Mouse (Mus musculus) embryonic facial prominence, embryonic 12.5 days (tissue): ENCODE data around the gene Gcnt7. TPM values are rescaled to one million over a fixed set of nuclear protein-coding genes. Genes with fewer than 3 reads are reported as not detected.

Experiments used
- ATAC-seq: fragments of 200-750 bp; cut with Nextera tagmentation; 2 replicates; pipeline ENCODE4 v1.8.0; 2017; ENCODE audit not compliant: insufficient number of reproducible peaks, insufficient read depth, low FRiP score, low TSS enrichment
- H3K27ac ChIP-seq: fragments of 300-500 bp; sonication (generic); 2 replicates; pipeline ENCODE4 v1.5.1; 2016; ENCODE audit warnings: mild to moderate bottlenecking
- H3K27me3 ChIP-seq: fragments of 300-500 bp; sonication (generic); 2 replicates; pipeline ENCODE4 v1.6.1; 2016; ENCODE audit warnings: mild to moderate bottlenecking, moderate library complexity
- H3K36me3 ChIP-seq: fragments of 300-500 bp; sonication (generic); 2 replicates; pipeline ENCODE4 v1.6.1; 2016; ENCODE audit warnings: mild to moderate bottlenecking
- H3K4me1 ChIP-seq: fragments of 300-500 bp; sonication (generic); 2 replicates; pipeline ENCODE4 v1.6.1; 2016
- H3K4me2 ChIP-seq: fragments of 300-500 bp; sonication (generic); replicated peaks from 2 replicates; pipeline ENCODE4 v1.6.1; 2016; ENCODE audit warnings: mild to moderate bottlenecking, moderate library complexity
- H3K4me3 ChIP-seq: fragments of 300-500 bp; sonication (generic); 2 replicates; pipeline ENCODE4 v1.5.1; 2016; ENCODE audit warnings: mild to moderate bottlenecking
- H3K9ac ChIP-seq: fragments of 300-500 bp; sonication (generic); 2 replicates; pipeline ENCODE4 v1.6.1; 2016; ENCODE audit warnings: mild to moderate bottlenecking, moderate library complexity
- H3K9me3 ChIP-seq: fragments of 300-500 bp; sonication (generic); 2 replicates; pipeline ENCODE4 v1.6.1; 2016; ENCODE audit warnings: mild to moderate bottlenecking, moderate library complexity
- whole genome bisulfite sequencing: fragments of 180-500 bp; shearing (Covaris S2); methylation state at CpG from one replicate; pipeline ENCODE4 v1.1.7; 2016; 5-methylcytosine and 5-hydroxymethylcytosine counted together
- polyA plus RNA-seq: library from polyadenylated mRNA; unstranded; fragments of >200 nt; fragmentation: Nextera tagmentation; extraction: Ambion mirVana; gene quantifications from 2 replicates; pipeline ENCODE4 v1.2.1, GENCODE M21; 2016

Gene Gcnt7
- polyA plus RNA-seq, result 2.2 and 2.6 TPM in 2 replicates

GRCm38 (mm10) chr2:172458496-172458895 is at the start of gene Gcnt7:
Gcnt7 (minus strand) TSS chr2:172458596.
- H3K4me1 ChIP-seq, result no peaks in the 10 kb centered on the region
- H3K9ac ChIP-seq, result no peak within 1 kb of the TSS
- no peak for ATAC-seq
- 85% methylated on average over 11 of the region's 11 CpGs for WGBS
- H3K4me2 ChIP-seq, result no peak within 1 kb of the TSS
- H3K9me3 ChIP-seq, result no peaks in the 10 kb centered on the region
- no peaks in the 10 kb centered on the region for H3K27me3 ChIP-seq
- H3K36me3 ChIP-seq, result peaks cover 33% of the 10 kb centered on the region
- H3K27ac ChIP-seq, result no peak within 1 kb of the TSS
- no peak within 1 kb of the TSS for H3K4me3 ChIP-seq

DNA sequence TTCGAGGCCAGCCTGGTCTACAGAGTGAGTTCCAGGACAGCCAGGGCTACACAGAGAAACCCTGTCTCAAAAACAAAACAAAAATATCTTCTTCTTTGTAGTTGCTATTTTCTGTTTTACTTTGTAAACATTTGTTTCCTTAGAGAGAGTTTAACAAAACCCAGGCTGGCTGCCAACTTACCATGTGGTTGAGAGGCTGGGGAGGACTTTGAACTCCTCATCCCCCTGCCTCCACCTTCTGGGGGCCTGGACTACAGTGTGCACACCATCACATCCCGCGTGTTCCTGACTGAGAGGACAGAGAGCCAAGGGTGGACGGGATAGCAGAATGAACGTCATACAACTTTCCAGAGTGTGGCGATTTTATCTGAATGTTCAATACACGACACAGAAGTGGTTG is 47.7 kb upstream of the Gcnt7 start:
- 89% methylated on average over 7 of the region's 7 CpGs for WGBS
- H3K4me3 ChIP-seq, result no peak overlapping the region
- ATAC-seq, result no peak
- H3K4me1 ChIP-seq, result peaks cover 5% of the 10 kb centered on the region; the same call in 1 of the 2 replicates
- no peak overlapping the region for H3K27ac ChIP-seq
- no peaks in the 10 kb centered on the region for H3K9me3 ChIP-seq
- H3K9ac ChIP-seq, result no peak overlapping the region
- H3K36me3 ChIP-seq, result no peaks in the 10 kb centered on the region
- no peak overlapping the region for H3K4me2 ChIP-seq
- H3K27me3 ChIP-seq, result no peaks in the 10 kb centered on the region

- no peak overlapping the region for H3K4me2 ChIP-seq
- H3K4me1 ChIP-seq, result peaks cover 5% of the 10 kb centered on the region; the same call in 1 of the 2 replicates
- ATAC-seq, result no peak
- H3K9ac ChIP-seq, result no peak overlapping the region
- H3K36me3 ChIP-seq, result no peaks in the 10 kb centered on the region
- H3K27me3 ChIP-seq, result no peaks in the 10 kb centered on the region
- 61% methylated on average over 14 of the region's 14 CpGs for WGBS
- H3K9me3 ChIP-seq, result no peaks in the 10 kb centered on the region
- H3K4me3 ChIP-seq, result no peak overlapping the region
- H3K27ac ChIP-seq, result no peak overlapping the region
Observed at GRCm38 (mm10) chr2:172502168-172502567, 43.8 kb upstream of the Gcnt7 start.

- H3K4me1 ChIP-seq, result peaks cover 5% of the 10 kb centered on the region; the same call in 1 of the 2 replicates
Observed at GRCm38 (mm10) chr2:172501341-172501740, 42.9 kb upstream of the Gcnt7 start.

DNA sequence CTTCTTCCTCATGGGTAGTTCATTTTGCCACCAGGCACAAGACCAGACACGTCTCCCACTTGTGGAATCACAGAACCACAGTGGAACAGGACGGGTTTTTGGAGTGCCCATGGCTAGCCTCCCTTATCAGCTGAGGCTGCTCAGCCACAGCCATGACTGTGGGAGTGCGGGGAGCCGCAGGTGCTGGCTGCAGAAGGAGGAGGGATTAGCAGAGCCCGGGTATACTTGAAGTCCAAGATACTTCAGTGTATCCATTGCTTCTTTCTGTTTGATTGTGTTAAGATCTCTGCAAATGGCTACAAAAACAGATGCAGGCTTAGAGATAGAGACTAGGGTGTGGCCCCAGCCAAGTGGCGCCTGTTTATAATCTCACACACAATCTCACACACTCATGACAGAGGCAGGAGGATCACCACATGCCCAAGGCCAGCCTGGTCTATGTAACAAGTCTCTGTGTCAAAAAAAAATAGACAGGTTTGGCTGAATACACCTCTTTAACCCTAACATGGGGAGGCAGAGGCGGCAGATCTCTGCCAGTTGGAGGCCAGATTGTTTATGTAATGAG is 42.4 kb upstream of the Gcnt7 start:
- Histone ChIP-seq H3K4me2 (no peak overlapping the region), H3K36me3 (no peaks in the 10 kb centered on the region), H3K4me3 (no peak overlapping the region), H3K4me1 (peaks cover 5% of the 10 kb centered on the region; the same call in 1 of the 2 replicates), H3K27ac (no peak overlapping the region), H3K27me3 (no peaks in the 10 kb centered on the region), H3K9me3 (no peaks in the 10 kb centered on the region), H3K9ac (no peak overlapping the region)
- 41% methylated on average over 7 of the region's 7 CpGs for WGBS
- ATAC-seq, result no peak

More at GRCm38 (mm10) chr2:172501341-172501740, 42.9 kb upstream of the Gcnt7 start:
- H3K9ac ChIP-seq, result no peak overlapping the region
- 2% methylated on average over 4 of the region's 4 CpGs for WGBS
- H3K4me2 ChIP-seq, result no peak overlapping the region
- H3K36me3 ChIP-seq, result no peaks in the 10 kb centered on the region
- H3K9me3 ChIP-seq, result no peaks in the 10 kb centered on the region
- H3K4me3 ChIP-seq, result no peak overlapping the region
- no peaks in the 10 kb centered on the region for H3K27me3 ChIP-seq
- no peak overlapping the region for H3K27ac ChIP-seq
- ATAC-seq, result no peak

DNA sequence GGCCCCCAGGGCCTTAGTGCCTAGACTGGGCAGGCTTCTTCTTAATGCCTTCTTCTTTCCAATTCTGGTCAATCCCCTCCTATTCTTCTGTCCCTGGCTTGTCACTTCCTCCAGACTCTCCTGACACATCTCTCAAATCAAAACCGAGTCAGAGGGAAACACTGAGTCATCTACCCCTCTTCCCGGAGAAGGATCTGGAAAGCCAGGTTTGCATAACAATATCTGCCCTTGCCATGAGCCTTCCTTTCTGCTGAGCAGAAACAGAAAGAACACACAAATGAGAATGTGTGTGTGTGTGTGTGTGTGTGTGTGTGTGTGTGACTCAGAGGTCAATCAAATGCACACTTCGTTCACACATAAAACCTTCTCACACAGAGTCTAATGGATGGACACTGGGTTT is 40.4 kb upstream of the Gcnt7 start:
- ATAC-seq, result no peak
- whole genome bisulfite sequencing, result 67% methylated on average over 3 of the region's 3 CpGs
- no peaks in the 10 kb centered on the region; the same call in 1 of the 2 replicates for H3K27me3 ChIP-seq

GRCm38 (mm10) chr2:172496736-172497345 is 38.4 kb upstream of the Gcnt7 start:
- Histone ChIP-seq H3K4me2 (no peak overlapping the region), H3K9ac (no peak overlapping the region), H3K4me3 (no peak overlapping the region), H3K36me3 (no peaks in the 10 kb centered on the region), H3K27ac (no peak overlapping the region), H3K9me3 (no peaks in the 10 kb centered on the region), H3K4me1 (no peaks in the 10 kb centered on the region), H3K27me3 (no peaks in the 10 kb centered on the region; the same call in 1 of the 2 replicates)
- ATAC-seq, result no peak
- WGBS, result 73% methylated on average over 8 of the region's 8 CpGs

More for the DNA sequence above, 40.4 kb upstream of the Gcnt7 start:
- H3K4me2 ChIP-seq, result no peak overlapping the region
- no peak overlapping the region for H3K27ac ChIP-seq
- H3K9me3 ChIP-seq, result no peaks in the 10 kb centered on the region
- H3K4me3 ChIP-seq, result no peak overlapping the region
- no peaks in the 10 kb centered on the region for H3K36me3 ChIP-seq
- no peak overlapping the region for H3K9ac ChIP-seq
- H3K4me1 ChIP-seq, result peaks cover 5% of the 10 kb centered on the region; the same call in 1 of the 2 replicates

DNA sequence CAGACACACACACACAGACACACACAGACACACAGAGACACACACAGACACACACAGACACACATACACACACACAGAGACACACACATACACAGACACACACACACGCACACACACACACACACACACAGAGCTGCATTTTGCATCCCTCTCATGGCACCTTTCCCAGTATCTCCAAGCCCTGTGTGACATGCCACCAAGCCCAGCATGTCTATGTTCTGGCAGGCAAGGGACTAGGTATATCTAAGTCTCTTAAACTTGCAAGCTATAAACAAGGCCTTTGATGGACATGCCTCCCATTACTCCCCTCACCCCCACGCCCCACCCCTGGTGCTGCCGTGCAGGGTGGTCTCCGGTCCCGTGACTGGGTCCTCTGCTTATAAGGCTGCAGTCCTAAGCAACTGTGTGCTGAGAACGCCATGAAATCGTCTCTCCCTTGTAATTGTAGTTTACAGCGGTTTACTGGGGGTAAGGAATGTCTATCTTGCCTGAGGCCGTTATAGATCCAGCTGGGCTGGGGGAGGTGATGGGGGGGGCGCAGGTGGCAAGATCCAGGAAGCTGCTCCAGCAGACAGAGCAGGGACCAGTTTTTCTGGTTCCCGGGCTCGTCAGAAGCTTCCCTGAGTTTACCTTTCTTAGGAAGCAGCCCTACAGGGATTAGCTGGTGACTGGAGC is 26.4 kb upstream of the Gcnt7 start:
- Histone ChIP-seq H3K36me3 (no peaks in the 10 kb centered on the region), H3K4me1 (peaks cover 6% of the 10 kb centered on the region), H3K4me2 (no peak overlapping the region), H3K4me3 (no peak overlapping the region), H3K9me3 (no peaks in the 10 kb centered on the region), H3K27ac (peak overlapping the region; percentile 37; the same call in 1 of the 2 replicates), H3K27me3 (no peaks in the 10 kb centered on the region), H3K9ac (no peak overlapping the region)
- ATAC-seq, result no peak
- WGBS, result 23% methylated on average over 12 of the region's 12 CpGs

- Histone ChIP-seq H3K27ac (peak overlapping the region; percentile 37; the same call in 1 of the 2 replicates), H3K36me3 (no peaks in the 10 kb centered on the region), H3K4me3 (no peak overlapping the region), H3K9me3 (no peaks in the 10 kb centered on the region), H3K9ac (no peak overlapping the region), H3K27me3 (no peaks in the 10 kb centered on the region), H3K4me1 (peaks cover 6% of the 10 kb centered on the region), H3K4me2 (no peak overlapping the region)
- ATAC-seq, result no peak
- WGBS, result 86% methylated on average over 14 of the region's 14 CpGs
Observed at GRCm38 (mm10) chr2:172483766-172484413, 25.5 kb upstream of the Gcnt7 start.

DNA sequence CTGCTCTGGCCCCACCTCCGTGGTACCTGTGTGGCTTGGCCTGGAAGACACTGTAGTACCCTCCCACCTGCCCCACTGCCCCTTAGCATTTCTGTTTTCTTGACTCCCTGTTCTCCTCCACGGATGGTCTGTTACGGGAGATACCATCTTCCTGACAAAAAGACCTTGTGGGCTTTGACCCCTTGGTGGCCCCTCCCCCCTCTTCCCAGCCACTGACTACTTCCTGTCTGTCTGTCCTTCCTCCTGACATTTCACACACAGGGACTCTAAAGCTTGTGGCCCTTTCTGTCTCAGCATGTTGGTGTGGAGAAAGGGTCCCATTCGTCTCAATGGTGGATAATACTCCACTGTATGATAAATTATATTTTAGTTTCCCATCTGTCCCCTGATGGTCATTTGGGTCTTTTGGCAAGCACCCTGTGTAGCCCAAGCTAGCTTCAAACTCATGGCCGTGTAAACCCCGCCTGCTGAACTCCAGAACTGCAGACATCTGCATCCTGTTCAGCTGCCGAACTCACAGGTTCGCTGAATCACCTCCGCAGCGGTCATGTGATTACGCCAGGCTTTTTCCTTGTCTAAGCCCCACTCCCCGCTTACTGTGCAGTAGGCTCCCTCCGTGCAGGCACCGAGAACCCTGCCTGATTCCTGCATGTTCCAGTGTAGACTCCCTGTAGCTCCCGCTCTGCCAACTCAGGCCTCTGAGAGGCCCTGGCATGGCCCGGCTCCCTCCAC is 23.4 kb upstream of the Gcnt7 start:
- Histone ChIP-seq H3K4me3 (no peak overlapping the region), H3K36me3 (no peaks in the 10 kb centered on the region), H3K9ac (no peak overlapping the region), H3K27ac (no peak overlapping the region), H3K27me3 (no peaks in the 10 kb centered on the region), H3K4me1 (peaks cover 6% of the 10 kb centered on the region), H3K4me2 (no peak overlapping the region), H3K9me3 (no peaks in the 10 kb centered on the region)
- no peak for ATAC-seq
- 79% methylated on average over 16 of the region's 16 CpGs for WGBS

GRCm38 (mm10) chr2:172480296-172480695 is 21.9 kb upstream of the Gcnt7 start:
- no peak overlapping the region for H3K4me2 ChIP-seq
- H3K9me3 ChIP-seq, result no peaks in the 10 kb centered on the region
- no peak overlapping the region for H3K9ac ChIP-seq
- 68% methylated on average over 7 of the region's 7 CpGs for WGBS
- H3K4me3 ChIP-seq, result no peak overlapping the region
- H3K36me3 ChIP-seq, result no peaks in the 10 kb centered on the region
- H3K4me1 ChIP-seq, result peaks cover 6% of the 10 kb centered on the region
- ATAC-seq, result no peak
- no peak overlapping the region for H3K27ac ChIP-seq
- H3K27me3 ChIP-seq, result no peaks in the 10 kb centered on the region
